Mouse (Mus musculus): ENCODE measurements around the gene Tank.
A peak's percentile ranks its signal among the peaks of the same experiment; 100 is the strongest.

Gene Tank

DNA sequence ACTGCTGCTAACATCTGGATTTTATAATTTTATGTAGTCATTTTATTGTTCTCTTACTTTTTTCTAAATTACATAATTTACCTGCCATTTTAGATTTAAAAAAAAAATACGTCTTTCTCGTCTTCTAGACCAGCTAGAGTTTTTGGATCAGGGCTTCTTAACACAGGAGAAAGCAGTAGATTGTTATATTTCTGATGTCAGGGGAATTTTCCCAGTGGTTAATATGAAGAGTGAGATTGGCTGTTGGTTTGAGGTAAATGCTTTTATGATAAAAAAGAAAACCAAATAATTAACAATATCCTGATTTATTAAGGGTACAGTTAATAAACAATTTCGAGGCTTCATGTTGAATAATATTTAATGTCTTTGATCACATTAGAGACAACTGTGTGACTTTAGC, 1.7 kb downstream of the Tank start:
- DNase-seq (ENCODE audit: low read depth, low spot score), result no peak

- DNase-seq (ENCODE audit: low read depth, low spot score), result no peak
Observed at GRCm38 (mm10) chr2:61580555-61581080, 2.2 kb downstream of the Tank start.

GRCm38 (mm10) chr2:61582578-61583315, 4.4 kb downstream of the Tank start:
- no peak for DNase-seq (ENCODE audit: low read depth, low spot score)

- DNase-seq (ENCODE audit: low read depth, low spot score), result no peak
Observed at GRCm38 (mm10) chr2:61585447-61585846, 7.1 kb downstream of the Tank start.

DNA sequence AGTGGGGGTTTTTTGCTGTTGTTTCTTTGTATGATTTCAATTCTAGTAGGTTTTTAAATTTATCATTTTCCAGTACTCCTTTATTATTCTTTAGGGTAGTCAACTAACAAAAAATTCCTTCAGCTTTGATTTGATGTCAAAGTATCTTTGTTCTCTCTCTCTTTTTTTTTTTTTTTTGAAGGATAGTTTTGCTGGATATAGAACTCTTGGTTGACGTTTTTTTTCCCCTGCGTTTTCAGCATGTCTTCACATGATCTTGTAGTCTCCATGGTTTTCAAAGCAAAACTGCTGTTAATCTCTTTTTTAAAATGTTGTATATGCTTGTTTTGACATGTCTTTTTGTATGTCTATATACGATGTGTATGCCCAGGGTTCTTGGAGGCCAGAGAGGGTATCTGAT, 7.8 kb downstream of the Tank start:
- no peak for DNase-seq (ENCODE audit: low read depth, low spot score)

DNA sequence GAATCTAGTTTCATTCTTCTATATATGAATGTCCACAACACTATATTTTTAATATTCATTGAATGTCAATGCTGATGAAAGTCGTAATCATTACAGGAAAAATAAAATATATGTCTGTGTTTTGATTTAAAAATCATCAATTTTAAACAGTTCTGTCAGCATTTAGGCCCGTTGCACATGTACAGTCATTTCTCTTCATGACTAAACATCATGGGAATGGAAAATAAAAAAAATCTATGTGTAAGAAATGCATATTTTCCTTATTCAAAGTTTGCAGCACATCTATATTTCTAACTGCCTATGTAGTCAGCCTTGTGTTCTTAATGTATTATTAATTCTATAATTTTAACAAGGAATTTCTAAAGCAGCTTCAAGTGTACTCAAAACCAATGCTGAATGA, 12.4 kb downstream of the Tank start:
- no peak for DNase-seq (ENCODE audit: low read depth, low spot score)

DNA sequence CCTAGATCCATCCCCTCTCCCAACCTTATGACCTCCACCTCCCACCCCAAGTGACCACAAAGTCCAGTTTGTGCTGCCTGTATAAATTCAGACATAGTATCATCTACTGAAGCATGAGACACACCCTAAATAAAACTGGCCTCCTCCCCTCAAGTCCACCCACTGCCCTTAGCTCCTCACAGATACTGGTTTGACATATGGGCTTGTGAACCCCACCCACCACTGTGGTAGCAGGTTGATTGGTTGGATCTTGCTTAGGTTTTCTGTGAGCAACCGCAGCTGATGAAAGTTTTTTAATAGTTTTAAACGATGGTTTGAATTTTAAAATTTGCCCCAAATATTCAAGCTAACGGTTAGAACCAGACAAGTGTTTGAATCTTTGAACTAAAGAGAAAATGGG, 13.7 kb downstream of the Tank start:
- DNase-seq (ENCODE audit: low read depth, low spot score), result no peak

- DNase-seq (ENCODE audit: low read depth, low spot score), result no peak
Observed at GRCm38 (mm10) chr2:61592699-61593029, 14.3 kb downstream of the Tank start.

DNA sequence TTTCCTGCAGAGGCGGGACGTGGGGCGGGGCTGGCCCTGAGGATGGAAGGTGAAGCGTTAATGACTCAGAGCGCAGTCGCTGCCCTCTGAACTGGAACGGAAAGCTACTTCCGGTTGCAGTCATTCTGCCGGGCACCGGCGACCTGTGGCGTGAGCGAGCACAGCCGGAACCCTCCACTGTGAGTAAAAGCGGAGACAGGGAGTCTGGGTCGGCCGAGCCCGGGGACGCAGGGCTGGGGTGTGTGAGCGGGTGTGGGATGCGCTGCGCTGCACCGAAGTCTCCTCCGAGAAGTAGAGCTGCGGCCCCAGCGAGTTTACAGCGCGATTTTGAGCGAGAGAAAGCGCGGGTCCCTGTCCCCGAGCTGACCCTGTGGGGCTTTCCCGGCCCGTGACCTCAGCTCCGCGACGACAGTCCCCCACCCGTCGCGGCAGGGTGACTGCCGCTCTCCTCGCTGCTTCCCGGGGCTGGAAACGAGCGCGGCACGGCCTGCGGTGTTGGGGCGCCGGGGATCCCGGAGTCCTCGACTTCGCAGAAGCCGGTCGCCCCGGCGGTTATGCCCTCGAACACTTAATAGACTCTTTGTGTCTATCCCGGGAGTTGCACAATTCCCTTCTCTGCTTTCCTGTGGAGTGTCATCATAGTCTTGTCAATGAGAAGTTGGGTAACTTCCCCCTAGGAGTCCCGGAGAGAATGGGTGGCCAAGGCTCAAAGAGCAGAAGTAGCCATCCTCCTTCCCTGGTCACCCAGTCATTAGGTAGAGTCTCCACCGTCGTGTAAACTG, 14.8 kb downstream of the Tank start:
- peak; percentile 78 for DNase-seq (ENCODE audit: low read depth, low spot score)

- DNase-seq (ENCODE audit: low read depth, low spot score), result no peak
Observed at GRCm38 (mm10) chr2:61593871-61594304, 15.5 kb downstream of the Tank start.

DNA sequence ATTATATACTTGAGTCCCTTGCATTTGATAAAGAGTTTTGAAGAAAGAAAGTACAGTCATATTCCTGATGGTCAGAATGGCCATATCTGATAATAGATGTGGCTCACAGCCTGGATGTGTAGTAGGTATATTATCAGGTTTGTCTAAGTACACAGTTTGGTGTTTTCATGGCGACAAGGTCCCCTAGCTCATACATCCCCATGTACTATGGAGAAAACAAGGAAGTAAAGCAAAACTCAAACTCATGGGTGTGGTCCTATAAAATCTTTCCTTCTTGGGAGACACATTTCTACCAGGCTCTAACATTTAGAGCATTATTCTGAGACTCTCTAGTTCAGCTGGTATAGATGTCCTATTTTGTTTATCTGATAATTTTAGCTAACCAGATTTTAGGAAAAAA, 21.3 kb downstream of the Tank start:
- no peak for DNase-seq (ENCODE audit: low read depth, low spot score)

DNA sequence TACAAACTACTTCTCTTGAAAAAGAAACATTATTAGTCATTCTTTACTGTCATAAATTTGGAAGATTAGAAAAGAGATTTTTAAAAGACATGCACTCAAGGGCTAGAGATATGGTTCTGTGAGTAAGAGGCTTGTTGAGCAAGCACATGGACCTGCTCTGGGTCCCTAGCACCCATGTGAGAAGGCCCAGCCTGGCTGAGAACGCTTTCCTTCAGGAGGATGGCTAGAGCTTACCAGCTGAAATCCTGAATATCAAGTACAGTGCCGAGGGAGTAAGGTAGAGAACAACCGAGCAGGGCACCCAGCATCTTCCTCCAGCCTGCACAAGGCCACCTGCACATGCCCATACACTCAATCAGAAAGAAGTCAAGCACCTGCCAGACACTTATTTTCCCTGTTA, 25.1 kb downstream of the Tank start:
- no peak for DNase-seq (ENCODE audit: low read depth, low spot score)

GRCm38 (mm10) chr2:61606942-61607341, 28.6 kb downstream of the Tank start:
- DNase-seq (ENCODE audit: low read depth, low spot score), result no peak

DNA sequence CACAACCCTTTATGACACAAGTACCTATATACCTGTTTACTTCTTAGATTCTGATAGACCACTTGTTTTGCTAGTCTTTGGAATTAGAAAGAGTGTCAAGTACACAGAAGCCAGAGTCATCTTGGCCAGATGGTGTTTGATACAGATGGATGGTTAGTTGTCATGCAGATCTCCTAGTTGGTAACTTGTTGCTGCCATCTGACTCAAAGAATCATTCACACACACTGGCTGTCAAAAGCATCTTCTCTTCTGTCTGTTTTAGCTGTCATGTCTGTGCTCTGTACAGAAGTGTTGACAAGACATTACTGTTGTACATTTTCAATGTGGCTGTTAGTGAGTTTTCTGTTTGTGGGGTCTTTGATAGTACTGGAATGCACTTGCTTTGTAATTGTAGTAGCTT, 45.6 kb downstream of the Tank start:
- no peak for DNase-seq (ENCODE audit: low read depth, low spot score)

GRCm38 (mm10) chr2:61630864-61631555, 52.6 kb downstream of the Tank start:
- no peak for DNase-seq (ENCODE audit: low read depth, low spot score)

DNA sequence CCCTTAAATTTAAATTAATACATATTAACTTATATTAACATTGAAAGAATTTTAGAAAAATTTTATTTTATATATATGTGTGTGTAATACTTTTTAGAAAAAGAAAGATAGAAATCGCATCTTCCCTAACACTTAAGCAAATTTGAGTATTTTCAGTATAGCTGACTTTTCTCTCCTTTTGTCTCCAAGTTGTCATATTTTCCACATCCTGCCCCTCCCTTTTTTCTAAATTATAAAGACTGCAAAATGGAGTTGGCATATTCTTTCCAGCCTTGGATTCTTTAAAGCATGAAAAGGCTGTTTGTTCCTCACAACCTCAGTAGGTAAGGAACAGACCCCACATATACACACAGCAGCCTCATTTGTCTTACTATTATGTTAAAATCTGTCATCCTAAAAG, 56.7 kb downstream of the Tank start:
- DNase-seq (ENCODE audit: low read depth, low spot score), result no peak

- no peak for DNase-seq (ENCODE audit: low read depth, low spot score)
Observed at GRCm38 (mm10) chr2:61638182-61638581, 59.8 kb downstream of the Tank start.

GRCm38 (mm10) chr2:61642452-61643368, 64.3 kb downstream of the Tank start:
- peak; percentile 32 for DNase-seq (ENCODE audit: low read depth, low spot score)

DNA sequence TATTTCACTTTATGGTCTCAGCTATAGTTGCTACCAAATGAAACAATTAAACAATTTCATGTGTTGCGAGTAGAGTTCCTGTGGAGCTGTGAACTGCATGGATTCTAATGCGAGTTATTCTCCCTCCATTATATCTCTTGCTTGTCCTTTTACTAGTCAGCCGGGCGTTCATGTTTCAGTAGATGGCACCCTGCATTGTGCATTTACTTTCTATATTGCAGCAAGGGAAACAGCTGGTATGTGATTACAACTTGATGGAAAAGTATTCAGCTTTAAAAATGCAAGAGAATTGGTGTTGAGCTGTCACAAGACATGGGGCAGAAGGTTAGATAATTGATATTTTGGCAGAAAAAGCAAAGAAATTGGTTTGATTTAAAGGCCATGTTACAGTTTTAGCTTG, 72.8 kb downstream of the Tank start:
- DNase-seq (ENCODE audit: low read depth, low spot score), result no peak

- no peak for DNase-seq (ENCODE audit: low read depth, low spot score)
Observed at GRCm38 (mm10) chr2:61651640-61652039, 73.3 kb downstream of the Tank start.

GRCm38 (mm10) chr2:61655046-61655381, 76.6 kb downstream of the Tank start:
- no peak for DNase-seq (ENCODE audit: low read depth, low spot score)
